Mouse (Mus musculus) left cerebral cortex, adult 8-10 months (tissue): ENCODE results near the gene Tmem110. TPM values are rescaled to one million over a fixed set of nuclear protein-coding genes. Genes with fewer than 3 reads are reported as not detected.

Experiments used
- DNase-seq, 2 experiments: peaks; one replicate each; pipeline ENCODE4 v3.0.0; 2022; ENCODE audit warnings: low spot score in 2 of 2
- total RNA-seq, 4 experiments: library from RNA; stranded (reverse); gene quantifications; 2 replicates each; pipeline ENCODE4 v1.2.4; 2022

Gene Tmem110
- total RNA-seq, 4 experiments from 2014 or later, result 24.3 to 28.8 (median 25.5) TPM

DNA sequence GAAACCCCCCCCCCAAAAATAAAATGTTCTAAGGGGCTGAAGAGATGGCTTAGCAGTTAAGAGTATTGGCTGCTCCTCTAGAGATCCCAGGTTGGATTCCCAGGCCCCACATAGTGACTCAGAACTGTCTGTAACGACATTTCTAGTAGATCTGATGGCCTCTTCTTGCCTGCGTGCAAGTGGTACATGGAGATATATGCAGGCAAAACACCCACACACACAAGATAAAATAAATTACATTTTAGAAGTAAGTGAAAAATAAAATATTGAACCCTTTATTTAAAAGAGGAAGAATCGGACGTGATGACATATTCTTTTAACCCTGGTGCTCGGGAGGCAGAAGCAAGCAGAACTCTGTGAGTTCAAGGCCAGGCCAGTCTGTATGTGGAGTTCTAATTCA, 77.2 kb downstream of the Tmem110 start:
- DNase-seq, result no peak

DNA sequence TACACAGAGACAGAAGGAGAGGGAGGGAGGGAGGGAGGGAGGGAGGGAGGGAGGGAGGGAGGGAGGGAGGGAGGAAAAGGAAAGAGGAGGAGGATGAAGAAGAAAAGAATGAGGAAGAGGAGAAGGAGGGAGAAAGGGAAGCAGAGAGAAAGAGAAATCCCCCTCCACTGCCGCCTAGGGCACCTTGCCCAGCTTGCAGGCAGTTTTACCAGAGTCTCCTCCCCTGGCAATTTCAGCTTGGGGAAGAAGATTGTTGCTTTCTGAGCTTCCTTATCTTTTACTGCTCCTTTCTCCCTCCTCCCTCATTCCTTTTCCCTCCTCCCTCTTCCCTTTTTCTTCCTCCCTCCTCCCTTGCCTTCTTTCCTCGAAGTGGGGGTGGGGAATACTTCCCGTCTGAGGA, 77.6 kb downstream of the Tmem110 start:
- DNase-seq, result no peak

DNA sequence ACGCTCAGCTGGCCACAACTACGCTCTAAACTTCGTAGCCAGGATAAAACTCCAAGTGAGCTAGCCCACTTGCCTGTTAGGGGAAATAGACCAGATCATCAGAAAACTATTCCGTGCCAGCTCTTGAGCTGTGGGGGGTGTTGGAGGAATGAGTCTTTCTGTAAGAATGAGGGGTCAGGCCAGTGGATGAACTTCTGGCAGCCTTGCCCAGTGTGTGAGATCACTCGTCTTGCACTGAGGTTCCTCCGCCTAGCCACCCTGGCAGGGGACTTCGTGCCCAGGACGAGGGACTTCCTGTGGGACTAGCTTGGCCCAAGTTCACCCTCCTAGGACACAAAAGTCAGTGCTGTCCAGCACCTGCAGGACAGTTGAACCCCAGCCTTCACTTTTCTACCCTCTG, 78.9 kb downstream of the Tmem110 start:
- no peak for DNase-seq

DNA sequence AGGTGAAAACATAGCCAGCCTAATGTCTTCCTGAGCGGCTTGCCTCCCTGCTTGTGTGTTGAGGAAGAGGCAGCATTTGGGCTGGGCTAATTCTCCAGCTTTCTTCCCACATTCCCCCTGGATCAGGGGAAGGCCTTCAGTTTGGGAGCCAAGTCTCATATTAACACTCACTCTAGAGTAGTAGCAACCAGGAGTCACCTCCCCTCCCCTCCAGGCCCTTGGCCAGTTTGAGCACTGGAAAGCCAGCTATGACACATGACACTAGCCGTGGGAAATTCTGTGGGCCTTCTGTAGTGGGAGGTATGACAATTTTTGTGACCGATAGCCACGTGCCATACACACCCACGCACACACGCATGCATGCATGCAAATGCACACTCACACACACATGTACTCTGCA, 80.6 kb downstream of the Tmem110 start:
- DNase-seq, result no peak

DNA sequence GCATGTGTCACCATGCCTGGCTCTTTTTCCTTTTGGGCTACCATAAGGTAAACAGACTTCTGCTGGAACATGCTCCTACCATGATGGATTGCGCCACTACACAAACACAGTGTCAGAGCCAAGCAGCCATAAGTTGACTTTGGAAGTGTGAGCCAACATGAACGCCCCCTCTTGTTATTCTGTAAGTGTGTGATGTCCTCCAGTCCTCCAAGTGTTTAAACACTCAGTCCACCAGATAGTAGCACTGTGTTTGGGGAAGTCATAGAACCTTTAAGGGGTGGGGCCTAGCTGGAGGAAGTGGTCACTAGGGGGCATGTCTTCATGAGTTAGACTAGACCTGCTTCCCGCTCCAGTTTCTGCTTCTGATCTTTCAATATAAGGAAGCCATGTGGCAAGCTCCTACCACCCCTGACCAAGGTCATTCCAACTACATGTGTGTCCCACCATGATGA, 82.5 kb downstream of the Tmem110 start:
- DNase-seq, result no peak

DNA sequence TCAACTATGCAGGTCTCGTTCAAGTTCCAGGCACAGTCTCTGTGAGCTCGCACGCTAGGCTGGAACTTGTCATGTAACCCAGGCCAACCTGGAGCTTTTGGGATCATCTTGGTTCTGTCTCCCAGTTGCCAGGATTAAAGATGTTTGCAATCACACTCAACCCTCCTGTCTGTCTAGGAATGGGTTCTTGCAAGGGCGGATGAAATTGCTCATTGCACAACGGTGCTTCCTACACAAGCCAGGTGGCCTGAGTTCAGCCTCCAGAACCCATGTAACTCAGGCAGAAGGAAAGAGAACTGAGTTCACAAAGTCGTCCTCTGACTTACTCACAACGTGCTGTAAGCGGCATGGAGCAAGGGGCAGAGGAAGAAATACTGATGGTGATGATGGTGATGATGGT, 85.8 kb downstream of the Tmem110 start:
- no peak for DNase-seq

DNA sequence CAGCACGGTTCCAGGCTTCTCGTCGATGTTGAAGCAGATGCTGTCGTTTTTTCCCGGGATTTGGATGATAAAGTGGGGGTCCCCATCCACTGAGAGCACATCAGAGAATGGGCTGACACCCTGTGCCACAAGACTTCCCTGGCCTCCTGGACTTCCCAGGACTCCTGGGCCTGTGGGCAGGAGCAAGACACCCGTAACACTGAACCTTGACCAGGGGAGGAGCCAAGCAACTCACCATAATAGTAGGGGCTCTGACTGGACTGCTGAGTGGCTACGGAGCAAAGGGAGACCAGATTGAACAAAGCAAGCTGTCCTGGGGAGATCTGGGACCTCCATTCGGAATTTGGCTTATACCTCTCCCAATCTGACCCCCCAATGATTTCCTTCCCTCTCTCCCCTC, 87.3 kb downstream of the Tmem110 start:
- no peak for DNase-seq

DNA sequence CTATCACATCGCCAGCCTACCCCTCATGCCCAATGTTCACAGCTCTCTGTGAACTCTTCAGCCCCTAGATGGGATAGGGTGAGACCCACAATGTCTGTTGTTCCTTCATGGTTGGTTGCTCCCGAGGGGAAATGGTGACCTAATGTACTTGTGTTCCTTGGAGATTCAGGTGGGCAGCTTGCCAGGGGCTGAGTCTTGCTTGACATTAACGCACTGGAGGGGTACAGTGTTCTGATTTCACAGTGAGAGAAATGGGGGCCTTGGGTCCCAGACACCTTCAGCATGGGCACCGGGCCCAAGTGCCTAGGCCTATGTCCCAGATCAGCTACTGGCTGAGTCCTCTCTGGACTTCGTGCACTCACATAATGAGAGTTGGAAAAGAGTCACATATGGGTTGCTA, 88.0 kb downstream of the Tmem110 start:
- DNase-seq, result no peak

DNA sequence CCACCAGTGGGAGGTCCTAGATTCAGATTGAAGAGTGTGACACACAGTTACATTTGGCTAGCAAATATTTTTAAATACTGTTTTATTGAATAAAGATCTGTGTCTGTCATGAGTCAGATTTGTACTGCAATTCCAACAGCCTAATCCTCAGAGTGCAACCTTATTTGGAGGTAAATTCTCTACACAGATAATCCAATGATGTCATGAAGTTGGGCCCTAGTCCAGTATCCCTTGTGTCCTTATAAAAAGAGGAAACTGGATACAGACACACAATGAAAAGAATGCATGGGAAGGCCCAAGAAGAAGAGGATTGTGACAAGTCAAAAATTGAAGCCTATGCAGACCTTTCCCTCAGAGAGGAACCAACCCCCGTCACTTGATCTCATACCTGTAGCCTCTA, 91.1 kb downstream of the Tmem110 start:
- DNase-seq, result no peak

DNA sequence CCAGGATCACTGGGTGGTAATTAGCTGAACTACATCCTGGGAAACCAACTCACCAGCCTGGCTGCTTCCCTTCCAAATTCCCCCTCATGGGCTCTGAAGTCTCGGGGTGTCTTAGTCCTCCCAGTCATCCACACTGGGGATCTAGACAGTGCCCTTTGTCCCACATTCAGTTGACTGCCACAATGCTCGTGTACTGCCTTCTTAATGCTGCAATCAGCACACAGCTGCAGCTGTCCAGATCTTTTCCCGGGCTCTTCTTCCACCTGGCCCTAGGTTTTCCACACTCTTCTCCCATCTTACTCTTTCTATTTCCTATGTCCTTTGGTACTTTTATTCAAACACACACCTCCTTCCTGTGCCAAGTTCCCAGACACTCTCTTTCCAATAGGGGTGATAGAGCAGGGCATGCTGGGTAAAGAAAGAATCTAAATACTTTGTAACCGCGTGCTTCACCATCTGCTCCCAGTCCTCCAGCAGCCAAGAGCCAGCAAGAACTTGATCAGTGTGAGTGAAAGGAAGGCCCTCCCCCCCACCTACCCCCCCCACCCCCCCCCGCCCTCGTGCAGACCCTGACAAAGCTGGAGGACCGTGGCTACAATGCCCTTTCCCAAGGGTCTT, 96.8 kb downstream of the Tmem110 start:
- DNase-seq, result no peak

DNA sequence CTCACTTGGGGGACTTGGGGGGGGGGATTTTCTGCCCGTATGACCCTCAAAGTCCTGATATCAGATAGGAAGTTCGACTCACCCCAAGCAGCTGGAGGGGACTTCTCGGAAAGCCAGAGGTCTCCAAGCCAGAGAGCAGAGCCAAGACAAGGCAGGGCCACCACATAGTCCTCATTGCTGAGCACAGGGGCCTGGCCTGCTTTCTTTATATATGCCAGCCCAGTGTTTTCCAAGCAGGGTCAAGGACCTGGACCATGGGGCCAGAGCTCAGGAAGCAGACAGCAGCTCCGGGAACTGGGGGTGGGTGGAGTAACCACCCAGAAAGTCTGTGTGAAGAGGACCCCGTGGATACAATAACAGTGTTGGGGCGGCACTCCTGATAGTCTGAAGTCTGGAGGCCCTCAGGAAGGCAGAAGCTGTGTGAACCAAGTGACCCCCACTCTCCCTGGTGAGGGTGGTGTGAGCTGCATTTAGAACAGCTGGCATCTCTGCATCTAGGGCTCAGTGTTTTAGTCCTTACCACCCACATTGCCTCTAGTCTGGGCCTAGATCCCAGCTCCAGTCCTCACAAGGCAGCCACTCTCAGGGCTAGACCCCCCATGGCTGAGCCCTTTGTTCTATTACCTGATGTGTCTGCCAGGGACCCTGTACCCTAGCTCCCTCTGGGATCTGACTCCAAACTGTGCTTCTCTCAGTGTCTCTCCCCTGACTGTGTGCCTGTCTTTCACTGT, 98.2 kb downstream of the Tmem110 start, which contains the start of gene Itih3:
Gene Itih3, minus strand, starts transcription at position 386 of the 731 bp plus-strand sequence.
- DNase-seq, result peak; percentile 4 to 58

DNA sequence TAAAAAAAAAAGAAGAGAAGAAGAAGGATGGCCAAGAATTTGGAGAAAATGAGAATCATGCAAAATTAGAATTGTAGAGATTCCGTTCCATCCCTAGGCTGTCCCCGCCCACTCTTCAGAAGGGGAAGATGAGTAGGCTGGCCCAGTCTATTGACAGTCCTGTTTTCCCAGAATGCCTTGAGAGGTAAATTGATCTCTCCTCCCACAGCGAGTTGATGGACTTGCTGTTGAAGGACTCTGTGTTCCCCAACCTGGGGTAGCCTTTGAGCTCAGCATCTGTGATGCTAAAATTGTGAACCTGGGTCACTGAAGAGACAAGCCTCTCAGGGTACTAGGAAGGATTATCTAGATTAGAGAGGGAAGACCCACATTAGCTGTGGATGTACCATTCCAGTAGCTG, 100.1 kb downstream of the Tmem110 start:
- no peak for DNase-seq

Other genes starting within 250 kb of the Tmem110 start
- gene Prkcd, start 199.4 kb upstream of the Tmem110 start, total RNA-seq, result 10 to 100 TPM; 16.0 to 47.2 (median 18.0) TPM
- 10 to 100 TPM; 11.9 to 13.7 (median 13.2) TPM for gene Rft1, start 171.2 kb upstream of the Tmem110 start, total RNA-seq
- gene Sfmbt1, start 110.7 kb upstream of the Tmem110 start, total RNA-seq, result 10 to 100 TPM; 36.1 to 43.5 (median 36.7) TPM
- 1 to 10 TPM; 2.1 to 4.1 (median 2.2) TPM for gene Mustn1, start 53.6 kb downstream of the Tmem110 start, total RNA-seq
- under 1 TPM in 2 of 4 experiments, not detected in 2; 0.16 to 0.35 TPM for gene Itih4, start 60.9 kb downstream of the Tmem110 start, total RNA-seq
- 10 to 100 TPM; 32.1 to 49.7 (median 37.8) TPM for gene Itih3, start 98.2 kb downstream of the Tmem110 start, total RNA-seq
- gene Itih1, start 117.7 kb downstream of the Tmem110 start, total RNA-seq, result not detected
- gene Nek4, start 125.8 kb downstream of the Tmem110 start, total RNA-seq, result 10 to 100 TPM; 16.4 to 19.4 (median 18.6) TPM
- 10 to 100 TPM; 30.9 to 38.6 (median 32.5) TPM for gene Glt8d1, start 175.8 kb downstream of the Tmem110 start, total RNA-seq
- 100 to 1,000 TPM; 166 to 179 (median 173) TPM for gene Spcs1, start 176.1 kb downstream of the Tmem110 start, total RNA-seq
- gene Pbrm1, start 193.5 kb downstream of the Tmem110 start, total RNA-seq, result 10 to 100 TPM; 51.1 to 56.1 (median 52.0) TPM
- 10 to 100 TPM; 43.5 to 58.8 (median 49.6) TPM for gene Gnl3, start 193.6 kb downstream of the Tmem110 start, total RNA-seq